Mouse (Mus musculus): ENCODE results near the gene Dqx1. TPM values are rescaled to one million over a fixed set of nuclear protein-coding genes. Genes with fewer than 3 reads are reported as not detected.

Dqx1 gene
- total RNA-seq (2022): 1 to 10 TPM in 1 of 4 experiments, under 1 TPM in 3; 0.55 to 1.4 (median 0.84) TPM

DNA sequence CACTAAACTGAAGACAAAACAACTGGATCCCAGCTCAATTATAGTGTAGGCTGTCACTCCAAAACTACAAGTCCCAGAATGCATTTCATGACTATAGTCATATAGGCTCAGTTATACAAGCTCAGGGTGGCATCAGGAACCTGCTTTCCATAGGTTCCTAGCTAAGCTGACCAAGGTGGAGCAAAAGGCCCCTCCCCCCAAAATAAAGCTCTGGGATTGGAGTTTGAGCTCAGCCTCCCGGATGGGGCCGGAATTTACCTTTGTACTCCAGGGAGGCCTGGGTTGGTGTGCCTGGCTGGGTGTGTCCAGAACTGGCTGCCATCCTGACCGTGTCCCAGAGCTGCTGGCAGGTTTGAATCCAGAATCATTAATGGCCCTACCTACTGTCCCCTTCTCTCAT, at the start of gene Dqx1:
Gene Dqx1 (plus strand): TSS at position 55 of the 400 bp plus-strand sequence.
- DNase-seq (ENCODE audit: low spot score): no peak

DNA sequence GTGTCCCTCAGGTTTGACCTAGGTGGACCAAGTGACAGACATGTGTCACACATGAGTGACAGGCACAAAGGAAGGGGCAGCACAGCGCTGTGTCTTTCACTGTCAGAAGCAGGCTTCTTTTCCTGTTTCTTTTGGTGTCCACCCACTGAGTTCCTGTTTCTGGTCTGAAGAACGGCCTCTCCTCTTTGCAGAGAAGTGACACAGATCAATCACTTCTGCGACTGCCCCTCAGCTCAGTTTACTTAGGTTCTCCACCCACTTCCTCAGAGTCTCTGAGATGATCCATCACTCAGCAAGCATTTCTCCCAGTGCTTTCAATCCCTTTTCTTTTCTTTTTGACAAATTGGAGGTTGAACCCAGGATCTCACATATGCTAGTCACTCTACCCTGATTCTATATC, 49.0 kb upstream of the Dqx1 start:
- no peak for DNase-seq (ENCODE audit: low spot score)

DNA sequence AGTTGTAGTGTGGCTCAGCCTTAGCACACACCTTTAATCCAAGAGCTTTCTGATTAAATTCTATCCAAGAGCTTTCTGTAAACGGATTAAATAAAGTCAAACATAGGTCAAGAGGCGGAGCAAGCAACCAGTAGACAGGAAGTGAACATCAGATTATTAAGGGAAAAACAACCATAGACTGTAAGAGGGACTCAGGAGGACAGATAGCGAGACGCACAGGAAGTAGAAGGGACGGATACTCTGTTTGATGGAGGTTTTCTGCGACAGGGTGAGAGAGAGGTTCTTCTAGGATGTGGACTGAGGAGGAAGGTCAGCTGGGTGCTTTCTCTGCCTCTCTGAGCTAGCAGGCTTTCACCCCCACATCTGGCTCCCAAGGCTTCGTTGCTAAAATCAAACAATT, 47.6 kb upstream of the Dqx1 start:
- DNase-seq (ENCODE audit: low spot score): no peak

DNA sequence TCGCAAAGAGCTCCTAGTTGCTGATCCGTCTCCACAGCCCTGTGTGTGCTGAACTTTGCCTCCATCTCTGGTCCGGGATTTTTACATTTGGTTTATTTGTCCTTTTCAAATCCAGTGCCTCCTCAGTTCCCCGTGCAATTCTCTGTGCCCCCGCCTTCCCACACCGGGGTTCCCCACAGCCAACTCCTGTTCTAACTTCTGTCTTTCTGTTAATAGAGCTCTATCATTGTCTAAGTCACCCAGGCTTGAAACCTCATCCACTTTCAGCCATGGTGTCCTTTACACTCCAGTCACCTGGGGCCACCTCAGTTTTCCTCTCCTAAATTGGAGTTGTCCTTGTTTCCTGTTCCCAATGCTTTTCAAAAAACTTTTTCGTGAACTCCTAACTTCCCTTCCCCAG, 46.4 kb upstream of the Dqx1 start:
- DNase-seq (ENCODE audit: low spot score): no peak

DNA sequence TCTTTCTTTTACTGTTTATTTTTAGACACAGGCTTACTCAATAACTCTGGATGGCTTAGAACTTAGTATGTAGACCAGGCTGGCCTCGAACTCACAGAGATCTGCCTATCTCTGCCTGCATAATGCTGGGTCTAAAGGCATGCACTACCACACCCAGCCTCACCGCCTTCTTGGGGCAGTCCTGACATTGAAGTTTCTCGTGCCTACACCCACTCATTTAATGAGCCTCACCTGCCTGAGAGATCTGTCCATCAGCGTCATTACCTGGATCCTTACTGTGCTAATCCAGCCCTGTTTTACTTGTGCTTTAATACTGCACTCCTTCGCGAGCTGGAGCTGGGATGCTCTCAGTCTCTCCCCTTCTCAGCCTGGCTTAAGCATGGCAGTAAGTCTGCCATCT, 45.9 kb upstream of the Dqx1 start:
- DNase-seq (ENCODE audit: low spot score): no peak

DNA sequence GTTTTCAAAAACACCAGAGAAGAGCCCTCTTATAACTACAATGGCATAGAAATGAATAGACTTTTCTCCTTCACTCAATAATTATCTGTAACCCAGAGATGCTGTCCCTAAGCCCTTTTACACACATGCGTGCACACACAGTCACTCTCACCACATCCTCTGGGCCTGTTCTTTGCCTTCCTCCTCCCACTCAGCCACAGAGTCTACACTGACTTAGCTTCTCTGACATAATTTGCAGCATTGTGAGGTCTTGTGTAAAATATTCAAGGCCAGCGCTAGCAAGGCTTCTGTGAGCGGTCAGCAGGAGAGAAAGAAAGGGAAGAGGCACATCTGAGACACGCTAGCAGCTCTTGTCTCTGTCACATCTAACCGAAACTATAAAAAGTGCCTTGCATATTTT, 44.2 kb upstream of the Dqx1 start:
- DNase-seq (ENCODE audit: low spot score): no peak

DNA sequence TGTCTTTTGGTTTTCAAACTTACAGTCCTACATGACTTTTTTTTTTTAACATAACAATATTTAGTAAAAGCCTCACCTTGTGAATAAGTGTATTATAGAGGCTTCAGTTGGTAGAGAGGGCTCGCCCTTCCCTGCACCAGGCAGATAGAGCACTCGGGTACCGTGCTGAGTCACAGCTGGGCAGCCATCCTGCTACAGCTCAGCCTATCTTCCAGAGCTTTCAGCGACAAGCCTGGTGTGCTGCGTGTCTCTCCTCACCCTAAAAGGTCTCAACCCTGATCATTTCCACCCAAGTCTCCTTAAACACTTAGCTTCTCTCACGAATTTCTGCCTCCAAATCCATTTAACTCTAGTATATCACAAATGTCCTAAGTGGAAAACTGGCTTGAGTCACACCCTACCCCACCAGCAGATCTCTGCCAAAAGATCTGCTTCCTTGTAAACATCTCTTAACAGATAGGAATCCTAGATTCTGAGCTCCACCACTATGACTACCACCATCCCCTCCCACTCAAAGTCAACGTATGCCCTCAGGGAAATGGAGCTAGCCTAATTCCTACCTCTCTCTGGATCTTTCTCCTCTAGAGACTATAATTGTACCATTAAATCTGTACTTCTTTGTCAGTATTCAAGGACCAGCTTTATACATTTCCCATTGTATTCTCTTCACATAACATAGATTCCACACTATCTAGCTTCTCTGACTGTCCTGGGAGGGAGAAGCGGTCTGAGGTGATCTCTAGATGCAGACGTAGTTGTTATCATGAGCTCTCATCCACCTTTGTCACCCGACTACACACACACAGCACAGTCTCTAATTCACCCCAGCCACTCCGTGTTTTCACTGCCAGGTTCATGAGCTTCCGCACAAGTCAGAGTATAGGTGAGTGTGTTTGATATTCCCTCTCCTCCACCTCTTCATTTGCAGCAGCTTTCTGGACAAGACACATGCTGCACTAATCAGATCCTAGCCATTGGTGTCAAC, 42.9 kb upstream of the Dqx1 start:
- DNase-seq (ENCODE audit: low spot score): no peak

DNA sequence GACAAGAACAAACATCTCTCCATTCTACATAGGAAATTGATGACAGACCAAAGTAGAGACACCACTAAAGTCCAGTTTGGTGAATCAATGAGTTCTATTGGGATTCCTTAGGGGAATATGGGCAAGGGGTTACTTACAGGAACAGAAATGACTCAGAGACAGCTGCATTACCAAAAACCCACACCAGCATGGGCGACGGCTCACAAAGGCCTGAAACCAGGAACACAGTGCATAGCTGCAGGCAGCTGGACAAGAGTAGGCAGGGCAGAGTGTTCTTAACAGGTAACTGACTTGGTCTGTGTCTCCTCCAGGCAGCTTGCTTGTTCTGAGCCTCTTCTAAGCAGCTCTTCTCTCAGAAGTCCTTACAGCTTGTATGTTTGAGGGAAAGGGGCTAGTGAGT, 41.9 kb upstream of the Dqx1 start:
- no peak for DNase-seq (ENCODE audit: low spot score)

DNA sequence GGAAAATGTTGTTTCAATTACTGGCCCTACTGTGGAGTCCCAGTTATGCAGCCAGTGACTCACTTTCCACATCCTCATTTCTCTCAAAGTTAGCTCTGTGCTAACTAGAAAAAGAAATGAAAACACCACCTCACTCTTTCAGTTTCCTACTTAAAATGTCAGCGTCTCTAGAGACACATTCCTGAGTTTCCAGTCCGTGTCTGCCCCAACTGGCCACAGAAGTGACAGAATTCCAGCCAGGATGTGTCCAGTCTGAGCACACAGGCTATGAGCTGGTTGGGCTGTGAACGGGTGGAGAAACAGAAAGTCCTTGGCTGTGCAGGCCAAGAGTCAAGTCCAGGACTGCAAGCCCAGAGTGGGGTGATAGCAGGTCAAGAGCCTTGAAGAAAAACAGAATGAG, 40.5 kb upstream of the Dqx1 start:
- peak; percentile 78 for DNase-seq (ENCODE audit: low spot score)

DNA sequence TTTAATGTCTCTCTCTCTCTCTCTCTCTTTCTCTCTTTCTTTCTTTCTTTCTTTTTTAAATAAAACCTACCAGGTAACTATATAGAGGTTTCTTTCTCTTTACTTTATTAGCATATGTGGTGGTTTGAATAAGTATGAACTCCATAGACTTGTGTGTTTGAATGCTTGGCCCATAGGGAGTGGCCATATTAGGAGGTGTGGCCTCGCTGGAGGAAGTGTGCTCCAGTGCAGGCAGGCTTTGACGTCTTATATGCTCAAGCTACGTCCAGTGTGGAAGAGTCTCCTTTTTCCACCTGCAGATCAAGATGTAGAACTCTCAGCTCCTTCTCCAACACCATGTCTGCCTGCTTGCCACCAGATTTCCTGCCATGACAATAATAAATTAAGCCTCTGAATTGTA, 38.6 kb upstream of the Dqx1 start:
- DNase-seq (ENCODE audit: low spot score): no peak

DNA sequence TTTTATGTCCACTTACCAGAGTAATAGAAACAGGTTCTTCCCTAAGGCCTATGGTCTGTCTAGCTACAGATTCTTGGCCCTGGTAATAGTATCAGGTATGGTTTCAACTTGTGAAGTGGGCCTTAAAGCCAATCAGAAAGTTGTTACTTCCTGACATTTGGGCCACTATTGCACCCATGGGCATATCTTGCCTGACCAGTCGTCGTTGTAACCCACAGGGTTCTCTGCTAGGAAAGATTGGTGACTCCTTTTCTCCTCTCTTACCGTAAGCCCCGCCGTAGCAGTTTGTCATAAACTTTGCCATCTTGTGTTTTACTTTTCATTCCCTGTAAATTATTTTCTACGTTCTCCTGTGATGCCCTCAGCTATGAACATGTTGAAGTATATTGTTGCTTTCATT, 37.5 kb upstream of the Dqx1 start:
- DNase-seq (ENCODE audit: low spot score): no peak

DNA sequence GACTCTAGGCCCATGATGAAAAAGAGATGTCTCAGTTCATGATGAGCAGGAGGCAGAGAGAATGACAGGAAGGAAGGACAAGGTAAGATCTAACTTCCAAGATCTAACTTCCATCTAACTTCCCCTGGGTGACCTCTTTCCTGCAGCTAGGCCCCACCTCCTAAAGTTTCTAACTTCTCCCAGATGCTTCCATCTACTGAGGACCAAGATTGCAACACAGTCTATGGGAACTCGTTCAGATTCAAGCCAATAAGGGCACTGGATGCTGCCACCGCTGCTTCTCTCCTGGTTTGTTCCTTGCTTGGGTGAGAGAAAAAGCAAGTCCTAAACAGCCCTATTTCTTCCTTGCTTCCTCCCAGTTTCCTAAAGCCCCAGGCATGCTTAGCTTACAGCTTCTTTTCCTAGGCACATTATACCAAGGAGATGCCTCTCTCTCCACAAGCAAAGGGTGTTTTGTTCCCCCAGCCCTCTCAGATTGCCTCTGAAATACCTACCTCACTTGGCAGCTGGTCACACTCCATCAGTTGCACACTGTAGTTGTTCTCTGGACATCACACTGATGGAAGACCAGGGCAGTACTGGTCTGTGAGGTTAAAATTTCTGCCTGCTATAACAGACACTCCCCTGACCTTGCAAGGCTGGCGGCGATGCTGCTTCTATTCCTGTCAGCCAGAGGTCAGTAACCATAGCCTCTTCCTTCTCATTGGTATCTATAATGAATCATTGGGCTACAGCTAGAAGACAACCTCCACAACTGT, 36.6 kb upstream of the Dqx1 start:
- no peak for DNase-seq (ENCODE audit: low spot score)

DNA sequence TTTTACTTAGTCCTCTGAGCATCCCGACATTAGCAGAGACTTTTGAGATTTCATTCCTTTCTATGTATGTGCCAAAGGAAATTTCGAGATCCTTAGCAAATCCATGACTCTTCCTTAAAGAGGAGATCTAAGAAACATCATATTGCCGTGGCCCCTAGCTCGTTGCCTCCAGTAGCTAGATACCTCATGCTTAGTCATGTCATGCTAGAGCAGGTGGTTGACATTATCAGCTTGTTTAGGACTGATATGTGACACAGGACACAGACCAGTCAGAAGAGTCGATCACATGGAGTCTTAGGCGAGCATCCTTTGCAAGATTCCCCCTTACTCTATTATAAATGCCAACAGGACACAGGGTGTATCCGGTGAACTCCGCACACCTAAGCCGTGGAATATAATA, 34.6 kb upstream of the Dqx1 start:
- DNase-seq (ENCODE audit: low spot score): no peak

DNA sequence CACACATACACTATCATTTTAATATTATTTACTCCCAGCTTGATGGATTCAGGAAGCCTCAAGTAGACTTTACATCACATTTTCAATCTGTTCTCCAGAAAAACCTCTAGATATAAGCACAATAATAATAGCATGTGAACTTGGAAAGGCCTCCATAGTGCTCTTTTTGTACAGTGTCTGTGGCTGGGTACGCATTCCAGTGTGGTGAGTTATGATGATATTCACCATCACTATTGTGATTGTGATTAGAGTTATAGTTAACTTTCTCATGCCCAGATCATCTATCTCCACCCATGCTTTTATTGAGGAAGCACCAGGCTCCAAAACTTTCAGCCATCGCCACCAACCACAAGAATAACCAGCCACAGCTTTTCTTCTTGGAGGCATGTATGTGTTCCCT, 33.9 kb upstream of the Dqx1 start:
- no peak for DNase-seq (ENCODE audit: low spot score)

DNA sequence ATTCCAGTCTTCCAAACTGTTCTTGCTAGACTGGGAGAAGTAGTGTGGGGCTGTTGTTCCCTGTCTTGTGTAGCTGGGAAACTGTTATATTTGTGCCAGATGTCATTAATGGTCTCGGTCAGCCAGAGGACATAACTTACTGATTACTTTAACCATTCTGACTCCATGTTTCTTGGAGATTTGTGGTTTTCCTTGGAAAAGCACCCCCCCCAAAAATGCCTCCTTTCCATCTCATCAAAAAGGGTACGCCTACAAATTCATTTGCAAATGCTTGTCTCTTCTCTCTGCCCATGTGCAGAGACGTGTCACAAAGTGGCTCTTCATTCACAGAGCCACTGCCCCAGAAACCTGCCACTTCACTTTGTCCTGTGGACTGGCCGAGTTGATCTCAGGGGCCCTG, 33.2 kb upstream of the Dqx1 start:
- no peak for DNase-seq (ENCODE audit: low spot score)

DNA sequence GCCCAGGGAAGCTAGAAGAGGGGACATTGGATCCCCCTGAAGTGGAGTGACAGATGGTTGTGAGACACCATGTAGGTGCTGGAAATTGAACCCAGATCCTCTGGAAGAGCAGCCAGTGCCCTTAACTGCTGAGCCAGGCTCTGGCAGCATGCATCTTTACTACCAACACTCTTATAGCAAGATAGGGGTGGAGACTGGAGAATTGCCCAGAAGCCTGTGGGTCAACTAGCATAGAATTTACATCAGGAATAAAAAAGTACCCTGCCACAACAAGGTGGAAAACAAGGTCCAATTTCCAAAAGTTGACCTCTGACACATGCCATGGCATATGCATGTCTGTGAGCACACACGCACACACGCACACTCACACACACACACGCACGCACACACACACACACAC, 32.4 kb upstream of the Dqx1 start:
- no peak for DNase-seq (ENCODE audit: low spot score)

DNA sequence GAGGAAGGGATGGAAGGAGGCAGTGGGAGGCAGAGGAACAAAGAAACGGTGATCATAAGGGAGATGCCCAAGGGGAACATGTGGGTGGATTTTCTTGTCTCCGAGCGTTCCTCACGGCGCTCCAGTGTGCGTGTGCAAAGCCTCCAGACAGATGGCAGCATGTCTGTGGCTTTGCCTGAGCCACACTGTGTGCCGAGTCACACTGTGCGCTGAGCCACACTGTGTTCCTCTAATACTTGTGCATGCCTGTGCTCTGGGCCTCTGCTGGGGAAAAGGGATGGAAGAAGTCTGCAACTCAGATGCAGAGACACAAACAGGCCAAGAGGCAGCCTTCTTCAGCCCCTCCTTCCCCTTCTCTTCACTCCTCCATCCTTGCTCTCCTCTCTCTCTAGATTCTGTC, 30.4 kb upstream of the Dqx1 start:
- no peak for DNase-seq (ENCODE audit: low spot score)

DNA sequence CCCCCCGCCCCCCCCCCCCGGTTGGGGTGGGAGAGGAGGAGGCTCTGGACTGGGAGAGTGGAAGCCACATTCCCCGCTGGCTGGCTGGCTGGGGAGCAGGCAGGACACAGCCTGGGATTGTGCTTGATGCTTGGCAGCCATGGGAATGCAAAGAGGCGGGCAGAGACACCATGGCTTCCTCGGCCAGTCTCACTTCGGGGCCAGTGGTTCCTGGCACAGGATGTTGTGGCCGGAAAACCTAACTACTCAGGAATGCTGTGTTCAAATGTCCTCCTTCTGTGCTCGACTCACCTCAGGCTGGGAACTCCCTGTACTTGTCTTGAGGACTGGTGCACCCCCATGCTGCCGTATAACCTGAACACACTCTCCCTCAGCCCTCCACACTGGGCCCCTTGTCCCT, 29.9 kb upstream of the Dqx1 start:
- DNase-seq (ENCODE audit: low spot score): no peak

DNA sequence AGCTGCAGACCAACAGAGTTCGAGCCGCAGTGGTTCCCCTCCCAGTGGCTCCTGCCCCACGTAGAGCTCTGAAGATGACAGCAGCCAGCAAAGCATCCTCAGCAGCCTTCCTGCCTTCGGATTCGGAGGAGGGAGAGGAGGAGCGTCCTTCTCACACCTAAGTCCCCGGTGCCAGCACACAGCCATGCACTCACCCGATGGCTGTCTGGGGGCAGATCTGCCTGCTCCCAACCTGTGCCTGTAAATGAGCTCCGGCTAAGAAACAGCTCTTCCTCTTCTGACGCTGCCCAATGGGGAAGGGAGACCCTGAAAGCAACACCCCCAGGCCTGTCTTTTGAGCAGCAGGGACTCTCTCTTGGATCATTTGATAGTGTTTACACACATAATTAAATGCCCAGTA, 27.9 kb upstream of the Dqx1 start:
- no peak for DNase-seq (ENCODE audit: low spot score)

DNA sequence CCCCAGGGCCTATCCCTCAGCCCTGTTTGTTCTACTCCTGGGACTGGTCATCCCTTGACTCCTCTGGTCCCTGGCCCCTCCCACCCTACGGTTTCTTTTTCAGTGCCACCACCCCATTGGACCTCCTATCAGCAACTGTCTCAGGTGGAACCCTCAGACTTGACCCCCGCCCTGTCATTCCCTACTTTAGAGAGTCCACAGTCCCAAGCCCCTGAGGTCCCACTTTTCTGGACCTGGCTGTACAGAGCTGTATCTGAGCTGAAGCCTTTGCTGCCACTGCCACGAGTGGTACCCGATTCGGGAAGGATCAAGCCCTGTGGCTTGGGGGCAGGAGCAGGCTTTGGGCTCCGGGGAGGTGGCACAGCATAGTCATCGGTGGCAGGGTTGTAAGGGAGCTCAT, 26.5 kb upstream of the Dqx1 start:
- no peak for DNase-seq (ENCODE audit: low spot score)

DNA sequence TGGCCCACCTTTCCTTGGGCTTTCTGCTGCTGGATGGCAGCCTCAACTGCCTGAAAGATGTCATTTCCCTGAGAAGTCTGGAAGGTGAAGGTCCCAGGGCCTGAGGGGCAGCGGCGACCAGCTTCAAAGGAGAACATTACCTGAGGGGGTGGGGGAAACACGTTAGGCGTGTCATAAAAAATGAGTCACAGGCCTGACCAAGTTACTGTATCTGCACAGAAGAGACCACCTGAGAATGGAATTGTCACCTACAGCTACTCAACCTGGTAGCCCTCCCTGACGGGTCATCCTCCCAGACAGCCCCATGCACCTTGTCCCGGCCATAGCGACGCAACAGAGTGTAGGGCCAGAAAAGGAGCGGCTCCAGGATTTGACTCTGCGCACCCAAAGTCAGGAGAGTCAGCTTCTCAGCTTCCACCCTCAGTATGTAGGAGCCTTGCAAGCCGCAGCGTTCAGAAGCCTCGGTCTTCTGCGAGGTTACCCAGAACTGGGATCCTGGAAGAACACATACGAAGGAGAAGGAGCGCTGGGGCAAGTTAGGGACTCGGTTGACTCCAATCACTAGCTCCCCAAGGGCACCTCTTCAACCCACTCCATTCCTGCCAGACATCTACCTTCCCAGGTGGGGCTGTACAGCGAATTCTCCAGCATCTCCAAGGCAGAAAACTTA, 25.6 kb upstream of the Dqx1 start:
- no peak for DNase-seq (ENCODE audit: low spot score)

DNA sequence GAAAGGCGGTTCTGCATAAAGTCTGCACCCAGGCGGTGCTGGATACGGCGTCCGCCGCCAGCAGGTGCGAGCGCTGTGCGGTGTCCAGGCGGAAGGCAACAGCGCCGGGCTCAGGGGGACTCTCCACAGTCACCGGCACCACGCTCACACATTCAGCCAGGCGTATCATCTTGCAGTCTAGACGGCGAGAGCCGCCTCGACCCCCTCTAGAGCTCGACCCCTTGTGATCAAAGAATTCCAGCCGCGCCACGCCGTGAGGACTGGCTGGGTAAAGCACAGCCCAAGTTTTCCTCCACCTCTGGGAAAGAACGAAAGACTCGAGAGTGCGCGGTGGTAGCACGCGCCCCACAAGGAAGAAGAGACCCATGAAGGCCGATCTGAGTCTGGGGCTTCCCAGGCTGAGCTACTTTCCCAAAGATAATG, 24.9 kb upstream of the Dqx1 start:
- no peak for DNase-seq (ENCODE audit: low spot score)
